Mouse (Mus musculus) limb, embryonic 15.5 days (tissue): ENCODE measurements around the gene Tesc. TPM values are rescaled to one million over a fixed set of nuclear protein-coding genes. Genes with fewer than 3 reads are reported as not detected.

Experiments used
- ATAC-seq: fragments of 200-750 bp; cut with Nextera tagmentation; 2 replicates; pipeline ENCODE4 v1.8.0; 2017; ENCODE audit warnings: low read depth, moderate TSS enrichment; ENCODE audit not compliant: insufficient number of reproducible peaks, low FRiP score, low TSS enrichment
- H3K27ac ChIP-seq: fragments of 300-500 bp; sonication (generic); 2 replicates; pipeline ENCODE4 v1.5.1; 2015; ENCODE audit warnings: moderate library complexity, mild to moderate bottlenecking, inconsistent platforms
- H3K27me3 ChIP-seq: fragments of 300-500 bp; sonication (generic); 2 replicates; pipeline ENCODE4 v1.6.1; 2015; ENCODE audit warnings: inconsistent platforms
- H3K36me3 ChIP-seq: fragments of 300-500 bp; sonication (generic); 2 replicates; pipeline ENCODE4 v1.6.1; 2015; ENCODE audit warnings: inconsistent platforms
- H3K4me1 ChIP-seq: fragments of 300-500 bp; sonication (generic); 2 replicates; pipeline ENCODE4 v1.6.1; 2015; ENCODE audit warnings: inconsistent platforms
- H3K4me2 ChIP-seq: fragments of 300-500 bp; sonication (generic); 2 replicates; pipeline ENCODE4 v1.6.1; 2015; ENCODE audit warnings: mild to moderate bottlenecking, inconsistent platforms
- H3K4me3 ChIP-seq: fragments of 300-500 bp; sonication (generic); 2 replicates; pipeline ENCODE4 v1.5.1; 2015; ENCODE audit warnings: mild to moderate bottlenecking, inconsistent platforms
- H3K9ac ChIP-seq: fragments of 300-500 bp; sonication (generic); 2 replicates; pipeline ENCODE4 v1.6.1; 2015; ENCODE audit warnings: inconsistent platforms
- H3K9me3 ChIP-seq: fragments of 300-500 bp; sonication (generic); 2 replicates; pipeline ENCODE4 v1.6.1; 2016; ENCODE audit warnings: inconsistent platforms
- WGBS: fragments of 180-500 bp; shearing (Covaris S2); methylation state at CpG from one replicate; pipeline ENCODE4 v1.1.7; 2015; 5-methylcytosine and 5-hydroxymethylcytosine counted together
- polyA plus RNA-seq: library from polyadenylated mRNA; unstranded; fragments of >200 nt; fragmentation: Nextera tagmentation; extraction: Ambion mirVana; gene quantifications from 2 replicates; pipeline ENCODE4 v1.2.1, GENCODE M21; 2015

Tesc gene
- polyA plus RNA-seq, 1 experiment from 2014 or later = 27.2 TPM

- Histone ChIP-seq H3K36me3 (peaks cover 93% of the 10 kb centered on the region), H3K9me3 (no peaks in the 10 kb centered on the region), H3K4me1 (0 out of 2 replicates have a peak, but pooled peaks cover 2% of the 10 kb centered on the region), H3K4me3 (no peak overlapping the region), H3K9ac (no peak overlapping the region), H3K4me2 (no peak overlapping the region), H3K27ac (no peak overlapping the region), H3K27me3 (no peaks in the 10 kb centered on the region)
- whole genome bisulfite sequencing = 87% methylated on average over 6 of the region's 6 CpGs
- ATAC-seq = no peak
Measured at GRCm38 (mm10) chr5:117995911-117996310, 31.6 kb upstream of the Tesc start.

GRCm38 (mm10) chr5:117996581-117996980 lies 31.0 kb upstream of the Tesc start:
- no peaks in the 10 kb centered on the region for H3K27me3 ChIP-seq
- H3K9me3 ChIP-seq = no peaks in the 10 kb centered on the region
- H3K4me3 ChIP-seq = no peak overlapping the region
- H3K9ac ChIP-seq = no peak overlapping the region
- 0 out of 2 replicates have a peak, but pooled peaks cover 2% of the 10 kb centered on the region for H3K4me1 ChIP-seq
- H3K4me2 ChIP-seq = no peak overlapping the region
- no peak overlapping the region for H3K27ac ChIP-seq
- no peak for ATAC-seq
- WGBS = 87% methylated on average over 6 of the region's 6 CpGs
- peaks cover 93% of the 10 kb centered on the region for H3K36me3 ChIP-seq

GRCm38 (mm10) chr5:117997434-117997970 lies 30.0 kb upstream of the Tesc start:
- Histone ChIP-seq H3K4me3 (no peak overlapping the region), H3K4me2 (no peak overlapping the region), H3K27me3 (no peaks in the 10 kb centered on the region), H3K27ac (no peak overlapping the region), H3K4me1 (0 out of 2 replicates have a peak, but pooled peaks cover 2% of the 10 kb centered on the region), H3K36me3 (peaks cover 93% of the 10 kb centered on the region), H3K9me3 (no peaks in the 10 kb centered on the region), H3K9ac (no peak overlapping the region)
- 85% methylated on average over 10 of the region's 10 CpGs for WGBS
- ATAC-seq = no peak

- ATAC-seq = no peak
- H3K27me3 ChIP-seq = no peaks in the 10 kb centered on the region
- H3K4me1 ChIP-seq = 0 out of 2 replicates have a peak, but pooled peaks cover 2% of the 10 kb centered on the region
Measured at GRCm38 (mm10) chr5:117999061-117999460, 28.5 kb upstream of the Tesc start.

GRCm38 (mm10) chr5:117999584-117999983 lies 28.0 kb upstream of the Tesc start:
- WGBS = 84% methylated on average over 11 of the region's 11 CpGs
- Histone ChIP-seq H3K4me3 (no peak overlapping the region), H3K4me1 (0 out of 2 replicates have a peak, but pooled peaks cover 2% of the 10 kb centered on the region), H3K36me3 (peaks cover 95% of the 10 kb centered on the region), H3K27ac (no peak overlapping the region), H3K27me3 (no peaks in the 10 kb centered on the region), H3K9me3 (no peaks in the 10 kb centered on the region), H3K4me2 (no peak overlapping the region), H3K9ac (no peak overlapping the region)
- no peak for ATAC-seq

More at GRCm38 (mm10) chr5:117999061-117999460, 28.5 kb upstream of the Tesc start:
- no peak overlapping the region for H3K4me2 ChIP-seq
- WGBS = 82% methylated on average over 7 of the region's 7 CpGs
- H3K27ac ChIP-seq = no peak overlapping the region
- H3K4me3 ChIP-seq = no peak overlapping the region
- H3K9me3 ChIP-seq = no peaks in the 10 kb centered on the region
- peaks cover 96% of the 10 kb centered on the region for H3K36me3 ChIP-seq
- H3K9ac ChIP-seq = no peak overlapping the region

- Histone ChIP-seq H3K4me1 (0 out of 2 replicates have a peak, but pooled peaks cover 2% of the 10 kb centered on the region), H3K4me3 (no peak overlapping the region), H3K27me3 (no peaks in the 10 kb centered on the region), H3K36me3 (peaks cover 89% of the 10 kb centered on the region), H3K9me3 (no peaks in the 10 kb centered on the region), H3K9ac (no peak overlapping the region), H3K4me2 (no peak overlapping the region), H3K27ac (no peak overlapping the region)
- 41% methylated on average over 9 of the region's 9 CpGs for WGBS
- ATAC-seq = no peak
Measured at GRCm38 (mm10) chr5:118002059-118002458, 25.5 kb upstream of the Tesc start.

GRCm38 (mm10) chr5:118004619-118005018 lies 22.9 kb upstream of the Tesc start:
- ATAC-seq = no peak
- Histone ChIP-seq H3K4me3 (no peak overlapping the region), H3K27ac (no peak overlapping the region), H3K9ac (no peak overlapping the region), H3K4me2 (no peak overlapping the region), H3K27me3 (no peaks in the 10 kb centered on the region), H3K36me3 (peaks cover 89% of the 10 kb centered on the region), H3K4me1 (no peaks in the 10 kb centered on the region), H3K9me3 (no peaks in the 10 kb centered on the region)
- 75% methylated on average over 8 of the region's 8 CpGs for WGBS

GRCm38 (mm10) chr5:118005728-118006127 lies 21.8 kb upstream of the Tesc start:
- Histone ChIP-seq H3K4me3 (no peak overlapping the region), H3K4me2 (no peak overlapping the region), H3K9me3 (no peaks in the 10 kb centered on the region), H3K4me1 (no peaks in the 10 kb centered on the region), H3K27ac (no peak overlapping the region), H3K9ac (no peak overlapping the region), H3K27me3 (no peaks in the 10 kb centered on the region), H3K36me3 (peaks cover 80% of the 10 kb centered on the region)
- WGBS = 83% methylated on average over 1 of the region's 1 CpGs
- no peak for ATAC-seq

- Histone ChIP-seq H3K9ac (no peak overlapping the region), H3K4me1 (0 out of 2 replicates have a peak, but pooled peaks cover 2% of the 10 kb centered on the region), H3K4me3 (no peak overlapping the region), H3K27ac (0 out of 2 replicates have a peak overlapping the region, but pooled peaks have one; percentile 2), H3K4me2 (no peak overlapping the region), H3K9me3 (no peaks in the 10 kb centered on the region), H3K27me3 (no peaks in the 10 kb centered on the region), H3K36me3 (peaks cover 54% of the 10 kb centered on the region)
- 93% methylated on average over 13 of the region's 13 CpGs for WGBS
- no peak for ATAC-seq
Measured at GRCm38 (mm10) chr5:118008344-118008743, 19.2 kb upstream of the Tesc start.

- Histone ChIP-seq H3K9me3 (no peaks in the 10 kb centered on the region), H3K27ac (no peak overlapping the region), H3K4me1 (peaks cover 9% of the 10 kb centered on the region; the same call in 1 of the 2 replicates), H3K9ac (no peak overlapping the region), H3K4me2 (no peak overlapping the region), H3K27me3 (no peaks in the 10 kb centered on the region), H3K4me3 (no peak overlapping the region), H3K36me3 (peaks cover 37% of the 10 kb centered on the region)
- whole genome bisulfite sequencing = 89% methylated on average over 7 of the region's 7 CpGs
- ATAC-seq = no peak
Measured at GRCm38 (mm10) chr5:118010872-118011271, 16.7 kb upstream of the Tesc start.

- peaks cover 28% of the 10 kb centered on the region for H3K36me3 ChIP-seq
- H3K9me3 ChIP-seq = no peaks in the 10 kb centered on the region
- WGBS = 71% methylated on average over 7 of the region's 7 CpGs
- no peak overlapping the region for H3K9ac ChIP-seq
- no peak overlapping the region for H3K4me3 ChIP-seq
- H3K4me2 ChIP-seq = no peak overlapping the region
- ATAC-seq = no peak
- H3K27me3 ChIP-seq = no peaks in the 10 kb centered on the region
- peaks cover 9% of the 10 kb centered on the region; the same call in 1 of the 2 replicates for H3K4me1 ChIP-seq
- H3K27ac ChIP-seq = no peak overlapping the region
Measured at GRCm38 (mm10) chr5:118011796-118012195, 15.7 kb upstream of the Tesc start.

GRCm38 (mm10) chr5:118015028-118015427 lies 12.5 kb upstream of the Tesc start:
- Histone ChIP-seq H3K9me3 (no peaks in the 10 kb centered on the region), H3K36me3 (no peaks in the 10 kb centered on the region), H3K9ac (no peak overlapping the region), H3K4me3 (no peak overlapping the region), H3K4me2 (no peak overlapping the region), H3K27me3 (no peaks in the 10 kb centered on the region), H3K4me1 (peaks cover 9% of the 10 kb centered on the region; the same call in 1 of the 2 replicates), H3K27ac (no peak overlapping the region)
- 20% methylated on average over 12 of the region's 12 CpGs for WGBS
- ATAC-seq = no peak
